Mouse (Mus musculus): ENCODE data around the gene Alpl. TPM values are rescaled to one million over a fixed set of nuclear protein-coding genes. Genes with fewer than 3 reads are reported as not detected.
A peak's percentile ranks its signal among the peaks of the same experiment; 100 is the strongest.

Gene Alpl
- polyA plus RNA-seq (2014; fragmentation: Nextera tagmentation; extraction: Ambion mirVana): 2.9 and 4.8 TPM in 2 replicates

GRCm38 (mm10) chr4:137795611-137796557 lies at the start of gene Alpl:
TSS of gene Alpl (minus strand) at chr4:137796384.
- 1% methylated on average over 74 of the region's 78 CpGs for WGBS
- peaks cover 18% of the 10 kb centered on the region for H3K27me3 ChIP-seq (ENCODE audit: control insufficient read depth, insufficient read depth, low read length)
- no peak within 1 kb of the TSS for H3K27ac ChIP-seq (replicated peaks; ENCODE audit: low read depth, low read length)
- ATAC-seq (ENCODE audit: insufficient number of reproducible peaks, low FRiP score, low TSS enrichment, low read depth): peak; percentile 71; the same call in 1 of the 2 replicates
- H3K4me3 ChIP-seq (ENCODE audit: low read depth, low read length): peak within 1 kb of the TSS; percentile 45
- peak; percentile 82 for DNase-seq (ENCODE audit: low spot score)
- H3K9ac ChIP-seq (ENCODE audit: low read length): peak within 1 kb of the TSS; percentile 41; the same call in 1 of the 2 replicates
- H3K4me1 ChIP-seq (ENCODE audit: control insufficient read depth, insufficient read depth, low read length): peaks cover 6% of the 10 kb centered on the region
- H3K4me2 ChIP-seq (ENCODE audit: low read depth, severe bottlenecking): peak within 1 kb of the TSS; percentile 88
- H3K9me3 ChIP-seq (ENCODE audit: control insufficient read depth, low read length): no peaks in the 10 kb centered on the region
- no peaks in the 10 kb centered on the region for H3K36me3 ChIP-seq (ENCODE audit: control insufficient read depth, insufficient read depth, low read length)

GRCm38 (mm10) chr4:137844656-137845055 lies 48.5 kb upstream of the Alpl start:
- Histone ChIP-seq H3K4me3 (ENCODE audit: low read depth, low read length) (no peak overlapping the region), H3K9ac (ENCODE audit: low read length) (no peak overlapping the region), H3K36me3 (ENCODE audit: control insufficient read depth, insufficient read depth, low read length) (no peaks in the 10 kb centered on the region), H3K4me1 (ENCODE audit: control insufficient read depth, insufficient read depth, low read length) (no peaks in the 10 kb centered on the region), H3K9me3 (ENCODE audit: control insufficient read depth, low read length) (no peaks in the 10 kb centered on the region), H3K27me3 (ENCODE audit: control insufficient read depth, insufficient read depth, low read length) (no peaks in the 10 kb centered on the region), H3K27ac (replicated peaks; ENCODE audit: low read depth, low read length) (no peak overlapping the region), H3K4me2 (ENCODE audit: low read depth, severe bottlenecking) (no peak overlapping the region)
- DNase-seq (ENCODE audit: low spot score): peak; percentile 90
- WGBS: 18% methylated on average over 11 of the region's 11 CpGs
- ATAC-seq (ENCODE audit: insufficient number of reproducible peaks, low FRiP score, low TSS enrichment, low read depth): no peak

GRCm38 (mm10) chr4:137839452-137839851 lies 43.3 kb upstream of the Alpl start:
- DNase-seq (ENCODE audit: low spot score) (no peak), ATAC-seq (ENCODE audit: insufficient number of reproducible peaks, low FRiP score, low TSS enrichment, low read depth) (no peak)
- no peaks in the 10 kb centered on the region for H3K9me3 ChIP-seq (ENCODE audit: control insufficient read depth, low read length)
- no peak overlapping the region for H3K4me2 ChIP-seq (ENCODE audit: low read depth, severe bottlenecking)
- H3K27me3 ChIP-seq (ENCODE audit: control insufficient read depth, insufficient read depth, low read length): no peaks in the 10 kb centered on the region
- H3K9ac ChIP-seq (ENCODE audit: low read length): no peak overlapping the region
- 76% methylated on average over 5 of the region's 5 CpGs for WGBS
- H3K4me3 ChIP-seq (ENCODE audit: low read depth, low read length): no peak overlapping the region
- H3K27ac ChIP-seq (replicated peaks; ENCODE audit: low read depth, low read length): no peak overlapping the region
- peaks cover 4% of the 10 kb centered on the region; the same call in 1 of the 2 replicates for H3K4me1 ChIP-seq (ENCODE audit: control insufficient read depth, insufficient read depth, low read length)
- no peaks in the 10 kb centered on the region for H3K36me3 ChIP-seq (ENCODE audit: control insufficient read depth, insufficient read depth, low read length)

- H3K9ac ChIP-seq (ENCODE audit: low read length): no peak overlapping the region
- WGBS: 91% methylated on average over 2 of the region's 2 CpGs
- peaks cover 4% of the 10 kb centered on the region; the same call in 1 of the 2 replicates for H3K4me1 ChIP-seq (ENCODE audit: control insufficient read depth, insufficient read depth, low read length)
- H3K4me2 ChIP-seq (ENCODE audit: low read depth, severe bottlenecking): no peak overlapping the region
- no peak overlapping the region for H3K27ac ChIP-seq (replicated peaks; ENCODE audit: low read depth, low read length)
- H3K9me3 ChIP-seq (ENCODE audit: control insufficient read depth, low read length): no peaks in the 10 kb centered on the region
- no peaks in the 10 kb centered on the region for H3K36me3 ChIP-seq (ENCODE audit: control insufficient read depth, insufficient read depth, low read length)
- no peak for ATAC-seq (ENCODE audit: insufficient number of reproducible peaks, low FRiP score, low TSS enrichment, low read depth)
- no peaks in the 10 kb centered on the region for H3K27me3 ChIP-seq (ENCODE audit: control insufficient read depth, insufficient read depth, low read length)
- no peak for DNase-seq (ENCODE audit: low spot score)
- H3K4me3 ChIP-seq (ENCODE audit: low read depth, low read length): no peak overlapping the region
Measured at GRCm38 (mm10) chr4:137838791-137839190, 42.6 kb upstream of the Alpl start.

GRCm38 (mm10) chr4:137837792-137838191 lies 41.6 kb upstream of the Alpl start:
- Histone ChIP-seq H3K9ac (ENCODE audit: low read length) (no peak overlapping the region), H3K9me3 (ENCODE audit: control insufficient read depth, low read length) (no peaks in the 10 kb centered on the region), H3K4me3 (ENCODE audit: low read depth, low read length) (no peak overlapping the region), H3K27ac (replicated peaks; ENCODE audit: low read depth, low read length) (no peak overlapping the region), H3K27me3 (ENCODE audit: control insufficient read depth, insufficient read depth, low read length) (no peaks in the 10 kb centered on the region), H3K4me1 (ENCODE audit: control insufficient read depth, insufficient read depth, low read length) (peaks cover 4% of the 10 kb centered on the region; the same call in 1 of the 2 replicates), H3K36me3 (ENCODE audit: control insufficient read depth, insufficient read depth, low read length) (no peaks in the 10 kb centered on the region), H3K4me2 (ENCODE audit: low read depth, severe bottlenecking) (no peak overlapping the region)
- 82% methylated on average over 8 of the region's 8 CpGs for WGBS
- DNase-seq (ENCODE audit: low spot score) (no peak), ATAC-seq (ENCODE audit: insufficient number of reproducible peaks, low FRiP score, low TSS enrichment, low read depth) (no peak)

GRCm38 (mm10) chr4:137836741-137837140 lies 40.6 kb upstream of the Alpl start:
- H3K27ac ChIP-seq (replicated peaks; ENCODE audit: low read depth, low read length): no peak overlapping the region
- H3K27me3 ChIP-seq (ENCODE audit: control insufficient read depth, insufficient read depth, low read length): no peaks in the 10 kb centered on the region
- H3K9ac ChIP-seq (ENCODE audit: low read length): no peak overlapping the region
- no peak overlapping the region for H3K4me3 ChIP-seq (ENCODE audit: low read depth, low read length)
- ATAC-seq (ENCODE audit: insufficient number of reproducible peaks, low FRiP score, low TSS enrichment, low read depth) (no peak), DNase-seq (ENCODE audit: low spot score) (no peak)
- WGBS: 89% methylated on average over 5 of the region's 5 CpGs
- H3K9me3 ChIP-seq (ENCODE audit: control insufficient read depth, low read length): no peaks in the 10 kb centered on the region
- H3K4me2 ChIP-seq (ENCODE audit: low read depth, severe bottlenecking): no peak overlapping the region
- peaks cover 4% of the 10 kb centered on the region; the same call in 1 of the 2 replicates for H3K4me1 ChIP-seq (ENCODE audit: control insufficient read depth, insufficient read depth, low read length)
- no peaks in the 10 kb centered on the region for H3K36me3 ChIP-seq (ENCODE audit: control insufficient read depth, insufficient read depth, low read length)

- peak overlapping the region; percentile 27 for H3K4me2 ChIP-seq (ENCODE audit: low read depth, severe bottlenecking)
- DNase-seq (ENCODE audit: low spot score): peak; percentile 90
- ATAC-seq (ENCODE audit: insufficient number of reproducible peaks, low FRiP score, low TSS enrichment, low read depth): peak; percentile 77
- no peak overlapping the region for H3K4me3 ChIP-seq (ENCODE audit: low read depth, low read length)
- WGBS: 10% methylated on average over 14 of the region's 14 CpGs
- H3K27me3 ChIP-seq (ENCODE audit: control insufficient read depth, insufficient read depth, low read length): no peaks in the 10 kb centered on the region
- no peak overlapping the region for H3K27ac ChIP-seq (replicated peaks; ENCODE audit: low read depth, low read length)
- no peaks in the 10 kb centered on the region for H3K9me3 ChIP-seq (ENCODE audit: control insufficient read depth, low read length)
- H3K36me3 ChIP-seq (ENCODE audit: control insufficient read depth, insufficient read depth, low read length): no peaks in the 10 kb centered on the region
- H3K9ac ChIP-seq (ENCODE audit: low read length): no peak overlapping the region
- peaks cover 4% of the 10 kb centered on the region; the same call in 1 of the 2 replicates for H3K4me1 ChIP-seq (ENCODE audit: control insufficient read depth, insufficient read depth, low read length)
Measured at GRCm38 (mm10) chr4:137835624-137836337, 39.6 kb upstream of the Alpl start.

- H3K9ac ChIP-seq (ENCODE audit: low read length): no peak overlapping the region
- no peak overlapping the region for H3K4me2 ChIP-seq (ENCODE audit: low read depth, severe bottlenecking)
- 83% methylated on average over 11 of the region's 11 CpGs for WGBS
Measured at GRCm38 (mm10) chr4:137831598-137831997, 35.4 kb upstream of the Alpl start.

More at GRCm38 (mm10) chr4:137831598-137831997, 35.4 kb upstream of the Alpl start:
- Histone ChIP-seq H3K27me3 (ENCODE audit: control insufficient read depth, insufficient read depth, low read length) (no peaks in the 10 kb centered on the region; the same call in 1 of the 2 replicates), H3K9me3 (ENCODE audit: control insufficient read depth, low read length) (no peaks in the 10 kb centered on the region), H3K4me1 (ENCODE audit: control insufficient read depth, insufficient read depth, low read length) (peaks cover 7% of the 10 kb centered on the region; the same call in 1 of the 2 replicates), H3K36me3 (ENCODE audit: control insufficient read depth, insufficient read depth, low read length) (no peaks in the 10 kb centered on the region), H3K27ac (replicated peaks; ENCODE audit: low read depth, low read length) (no peak overlapping the region), H3K4me3 (ENCODE audit: low read depth, low read length) (no peak overlapping the region)
- DNase-seq (ENCODE audit: low spot score) (no peak), ATAC-seq (ENCODE audit: insufficient number of reproducible peaks, low FRiP score, low TSS enrichment, low read depth) (no peak)
